Mouse (Mus musculus) CH12.LX (cell line): ENCODE measurements at regions not wholly inside any gene's neighbourhood (a gene's known extent, or its start where the extent isn't known, plus 50 kb on each side); places are given as distances from the start of the nearest gene placed in this dataset.
A peak's percentile ranks its signal among the peaks of the same experiment; 100 is the strongest.

Experiments
- DNase-seq: peaks from one replicate; pipeline ENCODE4 v3.0.0-alpha.2; 2013; ENCODE audit errors: extremely low read depth
- H3K27ac ChIP-seq: 2 replicates; pipeline ENCODE4 v1.5.1; 2012; ENCODE audit warnings: low read depth, mild to moderate bottlenecking, control low read depth, moderate library complexity; ENCODE audit not compliant: insufficient read depth
- H3K27me3 ChIP-seq: replicated peaks from 2 replicates; pipeline ENCODE3; 2012; ENCODE audit warnings: inconsistent platforms
- H3K36me3 ChIP-seq, 2 experiments: replicated peaks in 1 of 2; 2 replicates each; pipeline versions ENCODE3 to v1.6.1; 2012; ENCODE audit warnings: inconsistent platforms in 1 of 2, low read length in 1 of 2, mild to moderate bottlenecking in 1 of 2, mixed read lengths in 1 of 2, moderate library complexity in 1 of 2; ENCODE audit not compliant: control insufficient read depth in 1 of 2, insufficient read depth in 1 of 2
- H3K4me1 ChIP-seq, 2 experiments: 2 replicates each; pipeline ENCODE4 v1.6.1; 2012; ENCODE audit warnings: inconsistent platforms in 1 of 2, moderate library complexity in 1 of 2; ENCODE audit not compliant: insufficient read depth in 2 of 2, control insufficient read depth in 1 of 2
- H3K4me2 ChIP-seq: 2 replicates; pipeline ENCODE4 v1.6.1; 2012; ENCODE audit warnings: low read depth, mild to moderate bottlenecking, control low read depth; ENCODE audit not compliant: poor library complexity, insufficient read depth, severe bottlenecking
- H3K4me3 ChIP-seq, 3 experiments: fragments of 150-350 bp in 1 of 3; sonication (generic) in 1 of 3; replicated peaks in 1 of 3; 2 replicates each; pipeline versions ENCODE3 to v1.5.1; 2011 to 2012; ENCODE audit warnings: low read depth in 2 of 3, low read length in 2 of 3, mild to moderate bottlenecking in 2 of 3, moderate library complexity in 2 of 3, control low read depth in 1 of 3, improper control_type of control experiment in 1 of 3, inconsistent platforms in 1 of 3, mixed read lengths in 1 of 3; ENCODE audit not compliant: poor library complexity in 1 of 3
- H3K79me2 ChIP-seq: replicated peaks from 2 replicates; pipeline ENCODE4 v1.6.1; 2012; ENCODE audit warnings: mild to moderate bottlenecking, moderate library complexity; ENCODE audit not compliant: control insufficient read depth, poor library complexity, insufficient read depth, severe bottlenecking; ENCODE audit errors: extremely low read depth
- H3K9ac ChIP-seq: 2 replicates; pipeline ENCODE4 v1.6.1; 2012; ENCODE audit warnings: low read depth, mild to moderate bottlenecking, control low read depth, moderate library complexity; ENCODE audit not compliant: insufficient read depth
- H3K9me3 ChIP-seq: replicated peaks from 2 replicates; pipeline ENCODE3; 2012; ENCODE audit warnings: low read length, inconsistent platforms, mixed read lengths
- CHD1 ChIP-seq: IDR thresholded peaks from 2 replicates; pipeline ENCODE4 v1.6.1; 2012; ENCODE audit warnings: low read depth, low read length, improper control_type of control experiment, inconsistent platforms
- CTCF ChIP-seq, 2 experiments: IDR thresholded peaks in 1 of 2; conservative IDR thresholded peaks in 1 of 2; 2 replicates each; pipeline ENCODE4 v1.5.1; 2011 to 2012; ENCODE audit warnings: low read depth in 2 of 2, low read length in 2 of 2, improper control_type of control experiment in 1 of 2, inconsistent platforms in 1 of 2, mild to moderate bottlenecking in 1 of 2, moderate library complexity in 1 of 2
- E2F4 ChIP-seq: IDR thresholded peaks from 2 replicates; pipeline ENCODE4 v1.6.1; 2011; ENCODE audit warnings: low read depth, low read length, improper control_type of control experiment; ENCODE audit not compliant: insufficient replicate concordance
- EP300 ChIP-seq: IDR thresholded peaks from 2 replicates; pipeline ENCODE4 v1.6.1; 2011; ENCODE audit warnings: low read length, improper control_type of control experiment
- ETS1 ChIP-seq: conservative IDR thresholded peaks from 2 replicates; pipeline ENCODE4 v1.6.1; 2012; ENCODE audit warnings: low read depth, mild to moderate bottlenecking, inconsistent platforms, low read length, improper control_type of control experiment, moderate library complexity
- GABPA ChIP-seq: IDR thresholded peaks from 2 replicates; pipeline ENCODE4 v1.6.1; 2012; ENCODE audit warnings: low read depth, low read length, improper control_type of control experiment, inconsistent platforms; ENCODE audit not compliant: insufficient replicate concordance
- HCFC1 ChIP-seq: IDR thresholded peaks from 2 replicates; pipeline ENCODE4 v1.6.1; 2012; ENCODE audit warnings: low read depth, mild to moderate bottlenecking, inconsistent platforms, low read length, improper control_type of control experiment
- IRF4 ChIP-seq: IDR thresholded peaks from 2 replicates; pipeline ENCODE4 v1.6.1; 2014; ENCODE audit warnings: low read depth, mild to moderate bottlenecking, inconsistent platforms, low read length, improper control_type of control experiment
- JUN ChIP-seq: IDR thresholded peaks from 2 replicates; pipeline ENCODE4 v1.6.1; 2011; ENCODE audit warnings: low read depth, mild to moderate bottlenecking, low read length, improper control_type of control experiment, moderate library complexity; ENCODE audit not compliant: insufficient read depth
- JUND ChIP-seq: conservative IDR thresholded peaks from 2 replicates; pipeline ENCODE4 v1.6.1; 2011; ENCODE audit warnings: low read depth, low read length, improper control_type of control experiment
- KAT2A ChIP-seq: IDR thresholded peaks from 2 replicates; pipeline ENCODE4 v1.6.1; 2012; ENCODE audit warnings: low read length, improper control_type of control experiment, inconsistent platforms; ENCODE audit not compliant: insufficient replicate concordance
- MAFK ChIP-seq: IDR thresholded peaks from 2 replicates; pipeline ENCODE4 v1.6.1; 2011; ENCODE audit warnings: low read length, improper control_type of control experiment; ENCODE audit not compliant: insufficient replicate concordance
- MAX ChIP-seq: IDR thresholded peaks from 2 replicates; pipeline ENCODE4 v1.6.1; 2011; ENCODE audit warnings: low read length, improper control_type of control experiment
- MEF2A ChIP-seq: IDR thresholded peaks from 2 replicates; pipeline ENCODE4 v1.6.1; 2014; ENCODE audit warnings: low read depth, mild to moderate bottlenecking, inconsistent platforms, low read length, improper control_type of control experiment, borderline replicate concordance
- MYC ChIP-seq: IDR thresholded peaks from 2 replicates; pipeline ENCODE4 v1.6.1; 2011; ENCODE audit warnings: low read depth, mild to moderate bottlenecking, improper control_type of control experiment, low read length
- PAX5 ChIP-seq: IDR thresholded peaks from 2 replicates; pipeline ENCODE4 v1.6.1; 2012; ENCODE audit warnings: low read length, inconsistent platforms, mixed read lengths
- POLR2A ChIP-seq: IDR thresholded peaks from 2 replicates; pipeline ENCODE4 v1.6.1; 2011; ENCODE audit warnings: low read depth, mild to moderate bottlenecking, improper control_type of control experiment, low read length
- POLR2AphosphoS2 ChIP-seq: IDR thresholded peaks from 2 replicates; pipeline ENCODE4 v1.6.1; 2011; ENCODE audit warnings: low read depth, low read length, improper control_type of control experiment
- RAD21 ChIP-seq: IDR thresholded peaks from 2 replicates; pipeline ENCODE4 v1.6.1; 2011; ENCODE audit warnings: low read depth, mild to moderate bottlenecking, low read length, improper control_type of control experiment, moderate library complexity
- TCF12 ChIP-seq: IDR thresholded peaks from 2 replicates; pipeline ENCODE4 v1.6.1; 2014; ENCODE audit warnings: low read depth, mild to moderate bottlenecking, inconsistent platforms, low read length, improper control_type of control experiment
- USF1 ChIP-seq: IDR thresholded peaks from 2 replicates; pipeline ENCODE4 v1.6.1; 2014; ENCODE audit warnings: low read depth, mild to moderate bottlenecking, inconsistent platforms, low read length, improper control_type of control experiment
- ZC3H11A ChIP-seq: IDR thresholded peaks from 2 replicates; pipeline ENCODE4 v1.6.1; 2012; ENCODE audit warnings: low read depth, mild to moderate bottlenecking, inconsistent platforms, low read length, improper control_type of control experiment
- ZMIZ1 ChIP-seq: IDR thresholded peaks from 2 replicates; pipeline ENCODE4 v1.6.1; 2012; ENCODE audit warnings: low read depth, mild to moderate bottlenecking, inconsistent platforms, low read length, improper control_type of control experiment
- ZNF384 ChIP-seq: IDR thresholded peaks from 2 replicates; pipeline ENCODE4 v1.6.1; 2012; ENCODE audit warnings: low read depth, low read length, improper control_type of control experiment, inconsistent platforms
- dilution Hi-C: fragments of 300-500 bp; cut with MboI; formaldehyde crosslinking; loops from 2 replicates; pipeline ENCODE4 v1.14.3; 2020; ENCODE audit warnings: low sequenced_read_pairs; ENCODE audit not compliant: extremely low pct_unique_long_range_greater_than_20kb, extremely low pct_ligation_motif_present
- in situ Hi-C: fragments of 300-500 bp; cut with MboI; formaldehyde crosslinking; loops from 3 replicates; pipeline ENCODE4 v1.14.3; 2019; ENCODE audit warnings: low sequenced_read_pairs, low pct_ligation_motif_present, low pct_unique_long_range_greater_than_20kb, mixed read lengths

DNA sequence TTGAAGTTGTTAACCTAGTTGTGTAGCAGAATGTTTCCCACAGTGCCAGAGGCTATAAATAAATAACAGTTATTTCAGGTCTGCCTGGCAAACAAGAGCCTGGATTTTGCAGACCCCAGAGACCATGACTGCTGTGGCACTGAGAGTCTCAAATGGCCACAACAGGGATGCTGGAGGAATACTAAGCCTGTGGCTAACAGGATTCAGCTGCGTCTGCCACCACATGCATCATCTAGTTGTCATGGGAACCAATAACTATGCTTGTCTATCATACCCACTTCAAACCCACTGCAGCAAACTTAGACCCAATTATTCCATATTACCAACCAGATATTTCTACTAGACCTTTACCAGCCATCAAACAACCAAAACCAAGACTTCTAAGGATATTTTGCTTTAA lies 385.4 kb downstream of the Mat2b start:
- TF ChIP-seq E2F4 (no peak), ZC3H11A (no peak), MAFK (no peak), JUN (no peak), HCFC1 (no peak), MYC (no peak), RAD21 (no peak), CHD1 (no peak), USF1 (no peak), GABPA (no peak), KAT2A (no peak), PAX5 (no peak), ZMIZ1 (no peak), POLR2AphosphoS2 (no peak), JUND (no peak), MEF2A (no peak), POLR2A (no peak), IRF4 (no peak), CTCF (conservative IDR thresholded peaks at IDR 0.05 in 1 of 2, IDR thresholded peaks at IDR 0.05 in 1 of 2; ENCODE audit: low read depth in 2 of 2, low read length in 2 of 2) (no peak)
- no peak overlapping the region for H3K27ac ChIP-seq
- H3K9me3 ChIP-seq, result no peaks in the 10 kb centered on the region
- DNase-seq, result no peak
- H3K4me2 ChIP-seq, result no peak overlapping the region
- in situ Hi-C loops, result loop anchor here (10.0 kb wide), 1 partner anchor 115 kb away; no protein-coding TSS in a partner anchor
- H3K36me3 ChIP-seq, result no peaks in the 10 kb centered on the region
- no peak overlapping the region for H3K9ac ChIP-seq
- no peaks in the 10 kb centered on the region for H3K4me1 ChIP-seq
- no peaks in the 10 kb centered on the region for H3K79me2 ChIP-seq
- no peak overlapping the region for H3K4me3 ChIP-seq
- H3K27me3 ChIP-seq, result no peaks in the 10 kb centered on the region
- dilution Hi-C loops, result no loop called here

DNA sequence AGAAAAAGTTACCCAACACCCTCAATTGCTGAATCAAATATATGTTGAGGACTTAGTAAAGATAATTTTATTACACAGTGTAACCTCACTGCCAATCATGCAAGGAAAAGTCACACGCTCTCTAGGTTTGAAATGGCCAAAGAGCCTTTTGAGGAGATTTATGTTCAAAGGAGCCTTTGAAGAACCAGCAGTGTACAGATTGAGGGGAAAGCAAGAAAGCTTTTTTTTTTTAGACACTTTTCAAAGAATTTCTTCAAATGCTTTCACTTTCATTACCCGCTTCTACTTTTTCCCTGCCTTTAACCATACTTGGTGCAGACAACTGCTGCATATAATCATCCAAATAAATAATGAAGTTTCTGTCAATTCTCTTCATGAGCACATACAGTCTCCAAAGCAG lies 392.4 kb downstream of the Mat2b start:
- H3K9me3 ChIP-seq, result no peaks in the 10 kb centered on the region
- H3K27me3 ChIP-seq, result no peaks in the 10 kb centered on the region
- no peaks in the 10 kb centered on the region for H3K36me3 ChIP-seq
- no peak overlapping the region for H3K9ac ChIP-seq
- H3K4me2 ChIP-seq, result peak overlapping the region; percentile 55
- H3K4me3 ChIP-seq, result no peak overlapping the region
- dilution Hi-C loops, result no loop called here
- peaks cover 0 to 31% of the 10 kb centered on the region in 2 experiments; a peak in 2 of 4 replicates for H3K4me1 ChIP-seq
- H3K27ac ChIP-seq, result peak overlapping the region; percentile 13; the same call in 1 of the 2 replicates
- DNase-seq, result peak; percentile 22
- no peaks in the 10 kb centered on the region; the same call in 1 of the 2 replicates for H3K79me2 ChIP-seq
- TF ChIP-seq MAX (no peak), TCF12 (no peak), ETS1 (no peak; the same call in 1 of the 2 replicates), ZNF384 (peak; percentile 86), EP300 (peak; percentile 61), IRF4 (peak; percentile 70)
- in situ Hi-C loops, result loop anchor here (10.0 kb wide), 1 partner anchor 122 kb away; no protein-coding TSS in a partner anchor
